Comparison of ENCODE assay signal across 11 mouse cellular contexts in genomic region chr2:156474111-156474510, GRCm38 (mm10). TPM values are rescaled to one million over a fixed set of nuclear protein-coding genes. Genes with fewer than 3 reads are reported as not detected.
DNase-seq lines count a peak whose midpoint lies in the region; ATAC-seq and TF ChIP-seq lines count a peak whose summit lies in the region.
"Had no signal": no experiment of that assay in that cellular context is flagged by ENCODE, and none has a peak within 500 bp of the region (broad histone marks: within the 10 kb centered on the region; RNA-seq: fewer than 3 reads in every experiment).

No protein-coding gene starts in this region.

- no peak overlapping the region for H3K9ac ChIP-seq in heart, postnatal 0 days (replicated peaks; ENCODE audit: low read depth, low read length)
- no peak overlapping the region for H3K9ac ChIP-seq in lung, embryonic 16.5 days (ENCODE audit: low read length)
- H3K9ac ChIP-seq in embryonic facial prominence, embryonic 14.5 days (ENCODE audit: low read depth, low read length): no peak overlapping the region

- H3K27ac ChIP-seq in heart, postnatal 0 days (ENCODE audit: low read depth): 0 out of 2 replicates have a peak overlapping the region, but pooled peaks have one; percentile 32
- H3K27ac ChIP-seq in lung, embryonic 16.5 days (ENCODE audit: low read length): peak overlapping the region; percentile 94
- H3K27ac ChIP-seq in embryonic facial prominence, embryonic 14.5 days (replicated peaks; ENCODE audit: low read depth, low read length): no peak overlapping the region
- H3K27ac ChIP-seq: macrophage had no signal

- no peaks in the 10 kb centered on the region for H3K36me3 ChIP-seq in heart, postnatal 0 days (replicated peaks; ENCODE audit: control insufficient read depth, insufficient read depth, low read length)
- H3K36me3 ChIP-seq in lung, embryonic 16.5 days (ENCODE audit: control insufficient read depth, insufficient read depth, low read length): no peaks in the 10 kb centered on the region
- no peaks in the 10 kb centered on the region for H3K36me3 ChIP-seq in embryonic facial prominence, embryonic 14.5 days (ENCODE audit: control insufficient read depth, insufficient read depth, low read length)
- H3K36me3 ChIP-seq: G1E had no signal

- no peak for TF ChIP-seq CTCF in heart, postnatal 0 days (IDR thresholded peaks at IDR 0.05; ENCODE audit: low read depth)
- no peak for TF ChIP-seq CTCF in lung, adult 2 months (IDR thresholded peaks at IDR 0.05; ENCODE audit: insufficient read depth, low read length)

- H3K4me2 ChIP-seq in heart, postnatal 0 days (ENCODE audit: low read depth, low read length): no peak overlapping the region
- peak overlapping the region; percentile 96 for H3K4me2 ChIP-seq in lung, embryonic 16.5 days (ENCODE audit: low read depth, low read length)
- peak overlapping the region; percentile 88; the same call in 1 of the 2 replicates for H3K4me2 ChIP-seq in embryonic facial prominence, embryonic 14.5 days (ENCODE audit: low read depth, low read length)

- H3K27me3 ChIP-seq in heart, postnatal 0 days (ENCODE audit: control insufficient read depth, insufficient read depth, low read length): no peaks in the 10 kb centered on the region
- no peaks in the 10 kb centered on the region for H3K27me3 ChIP-seq in lung, embryonic 16.5 days (ENCODE audit: control insufficient read depth, insufficient read depth, low read depth, low read length)
- no peaks in the 10 kb centered on the region for H3K27me3 ChIP-seq in embryonic facial prominence, embryonic 14.5 days (replicated peaks; ENCODE audit: control insufficient read depth, insufficient read depth, low read length)

- H3K4me1 ChIP-seq in heart, postnatal 0 days (ENCODE audit: control insufficient read depth, insufficient read depth): peaks cover 16% of the 10 kb centered on the region
- H3K4me1 ChIP-seq in lung, embryonic 16.5 days (replicated peaks; ENCODE audit: control insufficient read depth, insufficient read depth, low read length): peaks cover 20% of the 10 kb centered on the region
- peaks cover 2% of the 10 kb centered on the region; the same call in 1 of the 2 replicates for H3K4me1 ChIP-seq in lung, adult 2 months (ENCODE audit: control insufficient read depth, insufficient read depth, low read length)
- peaks cover 26% of the 10 kb centered on the region for H3K4me1 ChIP-seq in embryonic facial prominence, embryonic 14.5 days (ENCODE audit: control insufficient read depth, insufficient read depth, low read length)

- TF ChIP-seq EP300 in heart, postnatal 0 days (IDR thresholded peaks at IDR 0.05; ENCODE audit: low read depth): no peak

- intact Hi-C loops in heart, postnatal 36 days (cut with DNase I): no loop called here

- DNase-seq in adrenal gland, postnatal 14 days: peak; percentile 29
- no peak for DNase-seq in adrenal gland, postnatal 4 days (ENCODE audit: low spot score in 2 of 2)
- no peak for DNase-seq in heart, postnatal 0 days (ENCODE audit: low spot score)
- DNase-seq in heart, postnatal 36 days: no peak
- no peak for DNase-seq in lung, adult 2 months
- DNase-seq in embryonic facial prominence, embryonic 14.5 days (ENCODE audit: low spot score): no peak
- DNase-seq in gastrocnemius, postnatal 25 days: no peak
- DNase-seq: adrenal gland, adult 2 months had no signal

- H3K9me3 ChIP-seq in heart, postnatal 0 days (replicated peaks; ENCODE audit: control insufficient read depth, low read length): no peaks in the 10 kb centered on the region
- no peaks in the 10 kb centered on the region for H3K9me3 ChIP-seq in lung, embryonic 16.5 days (ENCODE audit: control insufficient read depth, low read length)
- no peaks in the 10 kb centered on the region for H3K9me3 ChIP-seq in embryonic facial prominence, embryonic 14.5 days (ENCODE audit: control insufficient read depth, low read length)
- H3K9me3 ChIP-seq: G1E had no signal

- no peak for TF ChIP-seq POLR2A in lung, adult 2 months (IDR thresholded peaks at IDR 0.05; ENCODE audit: borderline replicate concordance, extremely low read depth, low read depth, low read length)

- ATAC-seq in heart, postnatal 0 days (ENCODE audit: insufficient read depth, low read depth): no peak
- no peak for ATAC-seq in lung, embryonic 16.5 days (ENCODE audit: low read depth)
- no peak for ATAC-seq in embryonic facial prominence, embryonic 14.5 days (ENCODE audit: low read depth)

- WGBS in heart, postnatal 0 days: 63% methylated on average over 3 of the region's 3 CpGs
- 35% methylated on average over 3 of the region's 3 CpGs for WGBS in lung, embryonic 16.5 days
- 51% methylated on average over 3 of the region's 3 CpGs for WGBS in lung, adult 2 months
- 50% methylated on average over 3 of the region's 3 CpGs for WGBS in embryonic facial prominence, embryonic 14.5 days

- H3K4me3 ChIP-seq in heart, postnatal 0 days (ENCODE audit: low read depth, low read length): no peak overlapping the region
- H3K4me3 ChIP-seq in lung, embryonic 16.5 days (ENCODE audit: low read length): no peak overlapping the region
- H3K4me3 ChIP-seq in lung, adult 2 months (replicated peaks; ENCODE audit: extremely low read depth, low read depth, low read length): no peak overlapping the region
- no peak overlapping the region for H3K4me3 ChIP-seq in embryonic facial prominence, embryonic 14.5 days (ENCODE audit: low read depth, low read length)

RNA-seq across cellular contexts. Expression of gene Epb41l1, which starts 53.4 kb away (rescaled TPM):
- 47.4 and 56.8 TPM in 2 replicates for total RNA-seq in adrenal gland, postnatal 14 days (2021)
- 10 to 100 TPM; 54.3 to 56.1 TPM for total RNA-seq in adrenal gland, postnatal 4 days (2021)
- total RNA-seq in heart, postnatal 0 days (2014; rRNA removed; ENCODE audit: low replicate concordance): 21.5 and 28.2 TPM in 2 replicates
- polyA plus RNA-seq in heart, postnatal 0 days (2015; fragmentation: Nextera tagmentation; extraction: Ambion mirVana): 0.45 and 0.47 TPM in 2 replicates
- 1 to 10 TPM; 6.3 to 9.1 TPM for total RNA-seq in heart, postnatal 36 days (2021)
- polyA plus RNA-seq in lung, embryonic 16.5 days (2015; fragmentation: Nextera tagmentation; extraction: Ambion mirVana): 2.1 and 2.2 TPM in 2 replicates
- polyA plus RNA-seq in lung, adult 2 months (2012; rRNA removed): 24.7 and 25.1 TPM in 2 replicates
- polyA plus RNA-seq in embryonic facial prominence, embryonic 14.5 days (2014; fragmentation: Nextera tagmentation; extraction: Ambion mirVana): 4.0 and 4.7 TPM in 2 replicates
- total RNA-seq in gastrocnemius, postnatal 25 days (2021): 1 to 10 TPM; 3.0 to 7.9 TPM
